Mouse (Mus musculus): ENCODE measurements around the gene Gm2696. TPM values are rescaled to one million over a fixed set of nuclear protein-coding genes. Genes with fewer than 3 reads are reported as not detected.
A peak's percentile ranks its signal among the peaks of the same experiment; 100 is the strongest.

The Gm2696 gene
- total and polyA plus RNA-seq, 3 experiments, result not detected

DNA sequence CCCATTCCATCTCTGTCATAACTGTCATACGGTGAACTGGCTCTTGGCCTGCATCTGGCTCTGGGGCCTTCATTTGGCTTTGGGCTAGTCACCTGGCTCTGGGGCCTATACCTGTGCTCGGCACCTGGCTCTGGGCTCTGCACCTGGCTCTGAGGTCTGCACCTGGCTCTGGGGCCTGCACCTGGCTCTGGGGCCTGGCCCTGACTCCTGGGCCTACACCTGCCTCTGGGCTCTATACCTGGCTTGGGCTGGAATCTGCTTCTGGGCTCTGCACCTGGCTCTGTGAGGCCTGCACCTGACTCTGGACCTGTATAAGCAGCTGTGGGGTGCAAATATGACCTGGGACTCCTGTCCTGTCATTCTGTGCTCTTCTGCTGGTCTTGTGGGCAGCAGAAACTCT, 33.1 kb downstream of the Gm2696 start:
- no peak for DNase-seq

DNA sequence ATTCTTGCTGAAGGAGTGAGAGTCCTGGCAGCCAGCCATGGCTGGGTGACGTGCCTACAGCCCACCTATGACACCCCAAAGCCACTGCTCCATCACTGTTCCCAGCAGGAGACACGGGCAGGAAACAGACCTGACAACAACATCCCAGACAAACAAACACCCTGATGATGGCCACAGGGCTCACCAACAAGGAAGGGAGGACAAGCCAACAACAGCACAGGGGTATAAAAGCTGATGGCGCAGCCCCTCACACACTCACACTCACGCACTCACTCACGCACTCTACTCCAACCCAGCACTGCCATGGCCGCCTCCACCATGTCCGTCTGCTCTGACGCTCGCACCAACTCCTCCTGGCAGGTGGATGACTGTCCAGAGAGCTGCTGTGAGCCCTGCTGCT, 38.1 kb downstream of the Gm2696 start, which contains the start of gene Gm10318:
Gene Gm10318, plus strand, starts transcription at position 301 of the 400 bp plus-strand sequence.
- DNase-seq, result no peak

DNA sequence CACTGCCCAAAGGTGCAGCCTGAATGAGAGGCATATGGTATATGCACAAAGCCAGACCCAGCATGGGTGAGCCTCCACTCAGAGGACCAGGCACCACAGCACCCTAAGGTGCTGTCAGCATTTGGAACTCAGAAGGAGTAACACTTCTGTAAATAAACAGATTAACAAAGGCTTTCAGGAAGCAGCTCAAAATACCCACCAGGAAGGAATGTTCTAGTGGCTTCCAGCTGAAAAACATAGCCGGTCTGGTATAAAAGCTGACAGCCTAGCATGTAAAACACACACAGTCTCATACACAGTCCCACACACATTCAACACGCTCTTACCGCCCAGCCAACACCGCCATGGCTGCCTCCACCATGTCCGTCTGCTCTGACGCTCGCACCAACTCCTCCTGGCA, 47.2 kb downstream of the Gm2696 start, which contains the start of gene Gm3285:
Gene Gm3285, plus strand, starts transcription at position 301 of the 400 bp plus-strand sequence.
- no peak for DNase-seq

DNA sequence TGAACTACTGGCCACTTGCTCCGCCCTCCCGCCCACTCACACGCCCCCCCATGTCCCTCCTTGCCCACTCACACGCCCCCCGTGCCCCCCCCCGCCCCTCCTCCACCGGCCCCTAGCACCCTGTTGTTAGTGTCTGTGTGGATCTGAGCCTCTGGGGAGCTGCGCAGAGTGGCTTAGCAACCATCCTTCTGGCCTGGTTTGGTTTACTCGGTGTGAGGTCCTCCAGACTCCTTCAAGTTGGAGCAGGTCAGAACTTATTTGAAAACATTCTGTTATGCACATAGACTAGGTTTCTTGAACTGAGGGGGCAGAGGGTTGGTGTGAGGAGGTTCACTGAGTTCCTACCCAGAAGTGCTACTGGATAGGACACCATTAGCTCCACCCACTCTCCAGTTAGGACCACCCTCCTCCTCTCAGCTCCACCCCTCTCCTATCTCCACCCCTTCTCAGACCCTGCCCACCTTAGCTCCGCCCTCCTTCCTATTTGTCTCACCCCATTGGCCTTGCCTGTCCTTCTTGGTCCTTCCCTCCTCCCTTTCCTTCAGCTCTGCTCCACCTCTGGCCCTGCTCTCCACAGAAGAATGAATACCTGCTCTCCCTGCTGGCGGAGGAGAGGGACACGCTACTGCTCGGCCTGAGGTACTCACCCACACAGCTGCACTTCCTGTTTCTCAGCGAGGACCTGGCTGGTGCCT, 49.7 kb downstream of the Gm2696 start:
- DNase-seq, result peak; percentile 42

DNA sequence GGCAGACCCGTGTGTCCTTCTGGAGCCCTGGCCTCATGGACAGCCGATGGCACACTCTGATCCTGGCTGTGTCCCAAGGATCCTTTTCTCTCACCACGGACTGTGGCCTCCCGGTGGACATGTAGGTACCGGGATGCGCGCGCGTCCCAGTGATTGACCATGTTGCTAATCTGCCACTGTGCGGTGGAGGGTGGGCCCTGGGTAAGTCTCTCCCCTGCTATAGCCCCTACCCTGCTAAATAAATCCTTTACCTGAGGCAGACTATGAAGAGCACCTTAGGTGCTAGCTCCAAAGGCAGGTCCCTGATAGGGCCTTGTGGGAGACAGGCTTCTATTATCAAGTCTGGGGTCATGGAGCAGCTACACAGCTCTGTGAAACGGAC, 50.3 kb downstream of the Gm2696 start:
- no peak for DNase-seq

DNA sequence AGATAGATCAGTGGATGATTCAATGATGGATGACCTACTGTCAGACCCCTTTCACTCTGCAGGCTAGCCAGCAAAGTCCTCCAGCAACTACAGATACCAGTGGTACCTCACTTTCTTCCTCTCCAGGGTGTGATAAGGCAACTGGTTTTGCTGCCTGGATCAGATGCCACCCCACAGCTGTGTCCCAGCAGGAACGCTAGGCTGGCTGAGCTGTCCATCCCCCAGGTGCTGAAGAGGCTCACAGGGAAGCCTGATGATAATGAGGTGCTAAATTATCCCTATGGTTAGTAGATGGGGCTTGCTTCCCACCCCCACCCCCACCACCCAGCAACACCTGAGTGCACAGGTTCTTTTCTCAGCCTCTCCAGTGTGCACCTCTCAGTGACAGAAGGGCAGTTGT, 53.1 kb downstream of the Gm2696 start:
- no peak for DNase-seq

DNA sequence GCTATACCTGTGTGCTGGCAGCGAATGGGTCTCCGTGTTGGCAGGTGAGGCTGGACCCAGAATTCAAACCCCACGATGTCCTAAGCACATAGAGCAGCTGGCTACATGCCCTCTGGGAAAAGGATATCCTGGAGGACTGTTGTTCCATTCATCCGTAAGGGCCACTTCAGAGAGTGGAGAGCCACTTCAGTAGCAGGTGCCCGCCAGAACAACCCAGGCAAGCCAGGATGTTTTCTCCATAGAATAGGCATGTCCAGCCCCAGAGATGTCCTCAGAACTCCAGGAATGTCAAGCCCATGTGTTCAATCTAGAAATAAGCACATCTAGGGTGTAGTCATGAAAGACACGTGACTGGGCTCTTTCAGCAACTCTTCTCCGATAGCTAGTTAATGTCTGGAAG, 55.2 kb downstream of the Gm2696 start:
- DNase-seq, result no peak

DNA sequence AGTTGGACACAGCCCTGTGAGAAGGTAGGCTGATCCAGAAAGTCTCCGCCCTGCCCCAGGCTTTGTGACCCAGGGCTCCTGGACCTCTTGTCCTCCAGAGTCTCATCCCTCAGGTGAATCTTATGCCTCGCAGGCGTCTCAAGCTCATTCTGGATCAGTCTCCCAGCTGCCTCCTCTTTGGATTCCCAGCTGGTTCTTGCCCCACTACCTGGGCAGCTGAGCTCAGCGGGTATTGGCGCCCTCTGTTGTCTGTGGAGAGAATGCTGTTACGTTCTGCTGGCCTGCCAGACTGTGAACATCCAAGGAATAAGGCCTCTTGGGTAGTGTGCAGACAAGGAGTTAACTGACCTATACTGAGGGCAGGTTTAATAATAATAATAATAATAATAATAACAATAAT, 64.5 kb downstream of the Gm2696 start:
- peak; percentile 42 for DNase-seq

DNA sequence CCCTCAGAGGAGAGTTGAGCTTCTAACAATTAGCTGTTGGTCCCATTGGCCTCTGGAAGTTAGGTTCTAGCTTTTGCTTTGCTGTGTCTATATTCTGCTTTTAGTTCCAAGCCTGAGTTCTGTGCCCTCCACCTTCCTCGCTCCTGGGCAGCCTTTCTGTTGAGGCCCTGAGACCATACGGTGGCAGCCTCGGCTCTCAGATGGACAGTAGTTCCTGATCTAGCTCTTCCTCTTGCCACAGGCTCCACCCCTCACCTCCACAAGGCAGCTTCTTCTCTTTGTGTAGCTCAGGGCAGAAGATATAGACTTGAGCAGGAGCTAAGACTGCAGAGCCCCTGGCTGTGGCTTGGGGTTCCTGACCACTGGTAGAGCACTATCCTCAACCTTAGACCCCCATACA, 65.8 kb downstream of the Gm2696 start:
- DNase-seq, result no peak

DNA sequence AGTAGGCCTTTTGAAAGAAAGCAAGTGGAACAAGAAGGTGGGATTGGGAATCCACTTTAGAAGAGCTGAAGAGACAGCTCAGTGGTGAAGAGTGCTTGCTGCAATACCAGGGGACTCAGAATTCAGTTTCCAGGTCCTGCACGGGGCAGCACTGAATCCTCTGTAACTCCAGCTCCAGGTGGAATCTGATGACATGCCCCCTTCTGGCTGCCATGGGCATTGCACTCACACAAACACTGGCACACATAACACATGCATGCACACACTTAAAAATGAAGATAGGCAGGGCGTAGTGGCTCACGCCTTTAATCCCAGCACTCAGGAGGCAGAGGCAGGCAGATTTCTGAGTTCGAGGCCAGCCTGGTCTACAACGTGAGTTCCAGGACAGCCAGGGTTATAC, 68.1 kb downstream of the Gm2696 start:
- no peak for DNase-seq

Other genes with a start within 250 kb of the Gm2696 start
Only the 30 nearest of the 33 such genes appear.
- gene Sumo3, start 208.6 kb upstream of the Gm2696 start, total RNA-seq (2021), result 100 to 1,000 TPM in 1 of 2 experiments, 10 to 100 TPM in 1; 97.7 to 104 TPM
- 83.8 and 91.1 TPM in 2 replicates for gene Sumo3, start 208.6 kb upstream of the Gm2696 start, polyA plus RNA-seq (2012; rRNA removed)
- 10 to 100 TPM; 27.5 to 28.5 TPM for gene Gm49325, start 208.5 kb upstream of the Gm2696 start, total RNA-seq (2021)
- not detected in 2 replicates for gene Gm49325, start 208.5 kb upstream of the Gm2696 start, polyA plus RNA-seq (2012; rRNA removed)
- 10 to 100 TPM; 50.0 to 55.0 TPM for gene Ube2g2, start 192.4 kb upstream of the Gm2696 start, total RNA-seq (2021)
- 27.9 and 37.4 TPM in 2 replicates for gene Ube2g2, start 192.4 kb upstream of the Gm2696 start, polyA plus RNA-seq (2012; rRNA removed)
- under 1 TPM; 0.17 to 0.62 TPM for gene Tspear, start 128.1 kb upstream of the Gm2696 start, total RNA-seq (2021)
- gene Tspear, start 128.1 kb upstream of the Gm2696 start, polyA plus RNA-seq (2012; rRNA removed), result 0.94 and 1.1 TPM in 2 replicates
- gene Gm19402, start 123.9 kb upstream of the Gm2696 start, total RNA-seq (2021), result not detected
- gene Gm19402, start 123.9 kb upstream of the Gm2696 start, polyA plus RNA-seq (2012; rRNA removed), result not detected in 2 replicates
- gene Gm9508, start 117.4 kb upstream of the Gm2696 start, total RNA-seq (2021), result not detected
- gene Gm9508, start 117.4 kb upstream of the Gm2696 start, polyA plus RNA-seq (2012; rRNA removed), result not detected in 2 replicates
- not detected for gene Gm10272, start 108.1 kb upstream of the Gm2696 start, total RNA-seq (2021)
- not detected in 2 replicates for gene Gm10272, start 108.1 kb upstream of the Gm2696 start, polyA plus RNA-seq (2012; rRNA removed)
- gene Gm10024, start 103.2 kb upstream of the Gm2696 start, total RNA-seq (2021), result not detected
- gene Gm10024, start 103.2 kb upstream of the Gm2696 start, polyA plus RNA-seq (2012; rRNA removed), result not detected in 2 replicates
- not detected for gene Gm10142, start 98.9 kb upstream of the Gm2696 start, total RNA-seq (2021)
- not detected in 2 replicates for gene Gm10142, start 98.9 kb upstream of the Gm2696 start, polyA plus RNA-seq (2012; rRNA removed)
- not detected for gene Krtap12-1, start 94.1 kb upstream of the Gm2696 start, total RNA-seq (2021)
- gene Krtap12-1, start 94.1 kb upstream of the Gm2696 start, polyA plus RNA-seq (2012; rRNA removed), result not detected in 2 replicates
- not detected for gene Gm10100, start 88.2 kb upstream of the Gm2696 start, total RNA-seq (2021)
- gene Gm10100, start 88.2 kb upstream of the Gm2696 start, polyA plus RNA-seq (2012; rRNA removed), result not detected in 2 replicates
- gene Gm18596, start 72.0 kb upstream of the Gm2696 start, total RNA-seq (2021), result not detected
- not detected in 2 replicates for gene Gm18596, start 72.0 kb upstream of the Gm2696 start, polyA plus RNA-seq (2012; rRNA removed)
- not detected for gene Gm9736, start 63.3 kb upstream of the Gm2696 start, total RNA-seq (2021)
- not detected in 2 replicates for gene Gm9736, start 63.3 kb upstream of the Gm2696 start, polyA plus RNA-seq (2012; rRNA removed)
- not detected for gene Gm3233, start 55.0 kb upstream of the Gm2696 start, total RNA-seq (2021)
- gene Gm3233, start 55.0 kb upstream of the Gm2696 start, polyA plus RNA-seq (2012; rRNA removed), result not detected in 2 replicates
- gene Gm3238, start 43.4 kb upstream of the Gm2696 start, total RNA-seq (2021), result not detected
- not detected in 2 replicates for gene Gm3238, start 43.4 kb upstream of the Gm2696 start, polyA plus RNA-seq (2012; rRNA removed)
- not detected for gene Gm7138, start 37.7 kb upstream of the Gm2696 start, total RNA-seq (2021)
- gene Gm7138, start 37.7 kb upstream of the Gm2696 start, polyA plus RNA-seq (2012; rRNA removed), result not detected in 2 replicates
- gene Gm3250, start 32.1 kb upstream of the Gm2696 start, total RNA-seq (2021), result not detected
- not detected in 2 replicates for gene Gm3250, start 32.1 kb upstream of the Gm2696 start, polyA plus RNA-seq (2012; rRNA removed)
- gene Gm7137, start 26.5 kb upstream of the Gm2696 start, total RNA-seq (2021), result not detected
- gene Gm7137, start 26.5 kb upstream of the Gm2696 start, polyA plus RNA-seq (2012; rRNA removed), result not detected in 2 replicates
- gene Gm9639, start 19.6 kb upstream of the Gm2696 start, total RNA-seq (2021), result not detected
- gene Gm9639, start 19.6 kb upstream of the Gm2696 start, polyA plus RNA-seq (2012; rRNA removed), result not detected in 2 replicates
- gene Gm19668, start 15.5 kb upstream of the Gm2696 start, total RNA-seq (2021), result not detected
- gene Gm19668, start 15.5 kb upstream of the Gm2696 start, polyA plus RNA-seq (2012; rRNA removed), result not detected in 2 replicates
- gene Gm9507, start 2.8 kb upstream of the Gm2696 start, total RNA-seq (2021), result not detected
- 0.31 TPM in 1 of 2 replicates, not detected in the other for gene Gm9507, start 2.8 kb upstream of the Gm2696 start, polyA plus RNA-seq (2012; rRNA removed)
- not detected for gene Krtap10-4, start 12.4 kb downstream of the Gm2696 start, total RNA-seq (2021)
- gene Krtap10-4, start 12.4 kb downstream of the Gm2696 start, polyA plus RNA-seq (2012; rRNA removed), result not detected in 2 replicates
- gene Krtap10-10, start 21.3 kb downstream of the Gm2696 start, total RNA-seq (2021), result not detected
- not detected in 2 replicates for gene Krtap10-10, start 21.3 kb downstream of the Gm2696 start, polyA plus RNA-seq (2012; rRNA removed)
- gene Gm36176, start 32.1 kb downstream of the Gm2696 start, total RNA-seq (2021), result not detected
- gene Gm36176, start 32.1 kb downstream of the Gm2696 start, polyA plus RNA-seq (2012; rRNA removed), result not detected in 2 replicates
- gene Gm10318, start 38.2 kb downstream of the Gm2696 start, total RNA-seq (2021), result not detected
- not detected in 2 replicates for gene Gm10318, start 38.2 kb downstream of the Gm2696 start, polyA plus RNA-seq (2012; rRNA removed)
- not detected for gene Gm3285, start 47.3 kb downstream of the Gm2696 start, total RNA-seq (2021)
- gene Gm3285, start 47.3 kb downstream of the Gm2696 start, polyA plus RNA-seq (2012; rRNA removed), result not detected in 2 replicates
- gene Lrrc3, start 87.9 kb downstream of the Gm2696 start, total RNA-seq (2021), result 1 to 10 TPM; 5.2 to 8.1 TPM
- gene Lrrc3, start 87.9 kb downstream of the Gm2696 start, polyA plus RNA-seq (2012; rRNA removed), result 4.1 and 6.3 TPM in 2 replicates
- gene Trpm2, start 155.9 kb downstream of the Gm2696 start, total RNA-seq (2021), result 1 to 10 TPM; 2.6 to 3.2 TPM
- 3.0 and 3.1 TPM in 2 replicates for gene Trpm2, start 155.9 kb downstream of the Gm2696 start, polyA plus RNA-seq (2012; rRNA removed)
- 10 to 100 TPM; 19.7 to 23.7 TPM for gene 1810043G02Rik, start 163.8 kb downstream of the Gm2696 start, total RNA-seq (2021)
- 92.1 and 111 TPM in 2 replicates for gene 1810043G02Rik, start 163.8 kb downstream of the Gm2696 start, polyA plus RNA-seq (2012; rRNA removed)
- 100 to 1,000 TPM; 128 to 145 TPM for gene Pfkl, start 195.4 kb downstream of the Gm2696 start, total RNA-seq (2021)
- 122 and 138 TPM in 2 replicates for gene Pfkl, start 195.4 kb downstream of the Gm2696 start, polyA plus RNA-seq (2012; rRNA removed)